Mouse (Mus musculus): ENCODE data around the gene Birc5. TPM values are rescaled to one million over a fixed set of nuclear protein-coding genes. Genes with fewer than 3 reads are reported as not detected.

The Birc5 gene
- total and polyA plus RNA-seq, 3 experiments, result 131 to 241 (median 184) TPM

DNA sequence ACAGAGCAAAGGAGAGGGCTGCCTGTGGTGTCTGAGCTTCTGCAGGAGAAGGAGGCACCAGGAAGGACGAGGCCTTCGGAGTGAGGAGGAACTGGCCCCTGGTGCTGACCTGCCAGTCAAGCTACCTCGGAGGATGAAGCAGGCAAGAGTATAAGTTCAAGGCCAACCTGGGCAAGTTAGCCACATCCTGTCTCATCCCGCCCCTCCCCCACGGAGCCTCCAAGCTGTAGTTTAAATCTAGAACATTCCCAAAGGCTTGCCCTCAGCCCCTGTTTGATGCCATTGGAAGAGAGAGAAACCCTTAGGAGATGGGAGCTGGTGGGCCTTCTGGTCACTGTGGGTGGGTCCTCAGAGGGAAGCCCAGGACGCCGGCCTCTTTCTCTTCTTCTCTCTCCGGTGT lies 55.4 kb downstream of the Birc5 start:
- no peaks in the 10 kb centered on the region for H3K4me1 ChIP-seq (ENCODE audit: insufficient read depth, low read depth, low read length)
- DNase-seq (ENCODE audit: low spot score) (no peak), ATAC-seq (ENCODE audit: extremely low read depth, insufficient number of reproducible peaks, low FRiP score, poor library complexity, severe bottlenecking) (no peak)
- no peak for TF ChIP-seq CTCF (IDR thresholded peaks at IDR 0.05; ENCODE audit: low read depth, low read length)
- H3K4me3 ChIP-seq (ENCODE audit: low read depth, low read length), result no peak overlapping the region
- peaks cover 4% of the 10 kb centered on the region; the same call in 1 of the 2 replicates for H3K27me3 ChIP-seq (ENCODE audit: insufficient read depth, low read length)
- H3K9me3 ChIP-seq (replicated peaks), result no peaks in the 10 kb centered on the region
- H3K36me3 ChIP-seq (replicated peaks), result no peaks in the 10 kb centered on the region

Other genes starting within 250 kb of the Birc5 start
- 40.5 and 47.5 TPM in 2 replicates for gene Tnrc6c, start 195.0 kb upstream of the Birc5 start, total RNA-seq (2014; fragmentation: Nextera tagmentation)
- 18.4 and 19.2 TPM in 2 replicates for gene Tnrc6c, start 195.0 kb upstream of the Birc5 start, total RNA-seq (2017)
- gene Tnrc6c, start 195.0 kb upstream of the Birc5 start, polyA plus RNA-seq (2012), result 19.1 and 21.5 TPM in 2 replicates
- 8.5 and 43.8 TPM in 2 replicates for gene Tmc8, start 67.2 kb upstream of the Birc5 start, total RNA-seq (2014; fragmentation: Nextera tagmentation)
- 3.4 and 4.6 TPM in 2 replicates for gene Tmc8, start 67.2 kb upstream of the Birc5 start, total RNA-seq (2017)
- 18.5 and 26.9 TPM in 2 replicates for gene Tmc8, start 67.2 kb upstream of the Birc5 start, polyA plus RNA-seq (2012)
- gene Tmc6, start 67.1 kb upstream of the Birc5 start, total RNA-seq (2014; fragmentation: Nextera tagmentation), result 16.5 and 27.3 TPM in 2 replicates
- gene Tmc6, start 67.1 kb upstream of the Birc5 start, total RNA-seq (2017), result 9.6 and 12.2 TPM in 2 replicates
- gene Tmc6, start 67.1 kb upstream of the Birc5 start, polyA plus RNA-seq (2012), result 25.3 and 32.3 TPM in 2 replicates
- gene 6030468B19Rik, start 51.6 kb upstream of the Birc5 start, total RNA-seq (2014; fragmentation: Nextera tagmentation), result 5.0 and 20.9 TPM in 2 replicates
- 3.3 and 4.2 TPM in 2 replicates for gene 6030468B19Rik, start 51.6 kb upstream of the Birc5 start, total RNA-seq (2017)
- gene 6030468B19Rik, start 51.6 kb upstream of the Birc5 start, polyA plus RNA-seq (2012), result 10.3 and 11.7 TPM in 2 replicates
- gene Gm20708, start 39.6 kb upstream of the Birc5 start, total RNA-seq (2014; fragmentation: Nextera tagmentation), result 8.7 TPM in 2 replicates
- 0.29 TPM in 1 of 2 replicates, not detected in the other for gene Gm20708, start 39.6 kb upstream of the Birc5 start, total RNA-seq (2017)
- gene Gm20708, start 39.6 kb upstream of the Birc5 start, polyA plus RNA-seq (2012), result 0.07 and 0.09 TPM in 2 replicates
- gene Syngr2, start 39.6 kb upstream of the Birc5 start, total RNA-seq (2014; fragmentation: Nextera tagmentation), result 221 and 236 TPM in 2 replicates
- gene Syngr2, start 39.6 kb upstream of the Birc5 start, total RNA-seq (2017), result 95.8 and 105 TPM in 2 replicates
- gene Syngr2, start 39.6 kb upstream of the Birc5 start, polyA plus RNA-seq (2012), result 189 and 211 TPM in 2 replicates
- 8.1 and 23.0 TPM in 2 replicates for gene Afmid, start 23.3 kb upstream of the Birc5 start, total RNA-seq (2014; fragmentation: Nextera tagmentation)
- 6.4 and 6.9 TPM in 2 replicates for gene Afmid, start 23.3 kb upstream of the Birc5 start, total RNA-seq (2017)
- 3.5 and 3.7 TPM in 2 replicates for gene Afmid, start 23.3 kb upstream of the Birc5 start, polyA plus RNA-seq (2012)
- 63.5 and 75.8 TPM in 2 replicates for gene Tk1, start 23.2 kb upstream of the Birc5 start, total RNA-seq (2014; fragmentation: Nextera tagmentation)
- gene Tk1, start 23.2 kb upstream of the Birc5 start, total RNA-seq (2017), result 73.2 and 85.0 TPM in 2 replicates
- 51.3 and 77.0 TPM in 2 replicates for gene Tk1, start 23.2 kb upstream of the Birc5 start, polyA plus RNA-seq (2012)
- not detected in 2 replicates for gene Tmem235, start 11.5 kb downstream of the Birc5 start, total RNA-seq (2014; fragmentation: Nextera tagmentation)
- 0.12 TPM in 1 of 2 replicates, not detected in the other for gene Tmem235, start 11.5 kb downstream of the Birc5 start, total RNA-seq (2017)
- gene Tmem235, start 11.5 kb downstream of the Birc5 start, polyA plus RNA-seq (2012), result not detected in 2 replicates
- gene Tha1, start 24.2 kb downstream of the Birc5 start, total RNA-seq (2014; fragmentation: Nextera tagmentation), result not detected in 2 replicates
- not detected in 2 replicates for gene Tha1, start 24.2 kb downstream of the Birc5 start, total RNA-seq (2017)
- not detected in 2 replicates for gene Tha1, start 24.2 kb downstream of the Birc5 start, polyA plus RNA-seq (2012)
- 1.3 TPM in 1 of 2 replicates, not detected in the other for gene Socs3, start 120.8 kb downstream of the Birc5 start, total RNA-seq (2014; fragmentation: Nextera tagmentation)
- gene Socs3, start 120.8 kb downstream of the Birc5 start, total RNA-seq (2017), result 3.8 and 5.6 TPM in 2 replicates
- 2.5 and 2.9 TPM in 2 replicates for gene Socs3, start 120.8 kb downstream of the Birc5 start, polyA plus RNA-seq (2012)
- gene Pgs1, start 137.0 kb downstream of the Birc5 start, total RNA-seq (2014; fragmentation: Nextera tagmentation), result 9.7 and 10.0 TPM in 2 replicates
- gene Pgs1, start 137.0 kb downstream of the Birc5 start, total RNA-seq (2017), result 17.6 and 18.8 TPM in 2 replicates
- 36.9 and 37.6 TPM in 2 replicates for gene Pgs1, start 137.0 kb downstream of the Birc5 start, polyA plus RNA-seq (2012)